Mouse (Mus musculus) gastrocnemius, adult 8-10 months (tissue): Measurements from ENCODE around the gene Ldlrad3. TPM values are rescaled to one million over a fixed set of nuclear protein-coding genes. Genes with fewer than 3 reads are reported as not detected.

Source experiments
- DNase-seq, 2 experiments: peaks; one replicate each; pipeline ENCODE4 v3.0.0; 2022; ENCODE audit warnings: low spot score in 2 of 2
- total RNA-seq, 4 experiments: library from RNA; stranded (reverse); gene quantifications; 2 replicates each; pipeline ENCODE4 v1.2.4; 2022

Ldlrad3 gene
- total RNA-seq, 4 experiments from 2014 or later = 3.4 to 4.9 (median 3.8) TPM

GRCm38 (mm10) chr2:102117402-102117760, 68.8 kb downstream of the Ldlrad3 start:
- no peak for DNase-seq

DNA sequence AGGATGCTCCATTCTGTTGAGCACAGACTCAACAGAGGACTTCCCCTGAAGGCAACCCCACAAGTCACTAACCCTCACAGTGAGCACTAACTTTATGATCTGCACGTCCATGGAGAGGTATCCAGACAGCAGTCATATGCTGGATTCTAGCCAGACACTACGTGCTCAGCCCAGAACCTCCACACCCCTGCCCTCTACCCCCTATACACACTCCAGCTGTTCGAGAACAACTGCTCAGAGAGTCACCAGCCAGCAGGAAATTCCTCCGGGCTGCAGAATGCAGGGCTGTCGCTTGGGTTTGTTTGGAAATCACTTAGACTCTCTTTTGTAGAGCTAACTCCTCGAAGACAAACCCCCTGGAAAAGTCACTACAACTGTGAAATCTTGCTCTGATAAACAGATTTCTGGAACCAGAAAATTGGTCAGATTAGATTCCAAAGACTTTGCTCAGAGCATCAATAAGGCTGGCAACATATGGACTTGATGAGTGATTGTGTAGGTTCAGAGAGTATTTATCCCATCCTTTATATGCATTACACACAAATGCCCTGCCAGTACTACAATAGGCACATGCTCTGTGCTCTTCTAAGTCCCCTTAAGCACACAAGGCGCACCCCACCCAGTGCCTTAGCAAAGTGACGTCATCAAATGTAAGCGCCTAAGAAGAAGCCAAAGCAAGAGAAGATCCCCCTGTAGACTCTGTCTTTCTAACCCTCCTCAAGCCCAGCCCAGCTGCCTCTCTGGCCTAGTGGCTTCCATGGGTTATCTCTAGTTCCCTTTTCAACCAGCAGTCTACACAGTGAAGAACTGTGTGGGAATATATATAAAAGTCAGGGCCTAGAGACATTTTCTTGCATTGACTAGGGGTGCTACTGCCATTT, 69.4 kb downstream of the Ldlrad3 start:
- DNase-seq = no peak

GRCm38 (mm10) chr2:102113801-102114200, 72.4 kb downstream of the Ldlrad3 start:
- no peak for DNase-seq

GRCm38 (mm10) chr2:102113323-102113722, 72.9 kb downstream of the Ldlrad3 start:
- DNase-seq = no peak

DNA sequence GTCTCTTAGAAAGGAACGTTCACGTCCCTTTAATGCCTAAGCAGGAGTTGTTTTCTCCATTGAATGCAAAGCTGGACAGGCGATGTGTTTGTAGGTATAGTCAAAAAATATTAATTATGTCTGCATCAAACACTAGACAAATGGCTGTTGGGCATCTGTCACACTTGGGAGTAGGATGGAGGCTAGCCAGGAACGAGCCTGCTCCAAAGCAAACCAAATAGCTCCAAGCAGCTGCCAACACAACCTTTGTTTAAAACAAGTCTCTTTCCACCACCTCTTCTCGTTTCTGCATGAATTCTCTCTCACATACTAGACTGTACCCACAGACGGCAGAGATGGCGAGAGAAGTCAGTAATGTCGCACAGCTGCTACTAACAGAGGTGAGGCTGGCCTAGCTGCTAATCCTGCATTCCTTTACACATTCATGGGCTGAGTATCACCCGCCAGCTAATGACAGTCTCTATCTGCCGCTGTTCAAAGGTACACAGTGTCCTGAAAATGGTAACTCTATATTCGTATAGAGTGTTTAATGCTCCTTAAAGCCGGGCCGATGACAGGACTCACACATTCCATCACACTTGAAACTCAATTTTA, 74.2 kb downstream of the Ldlrad3 start:
- DNase-seq = no peak

DNA sequence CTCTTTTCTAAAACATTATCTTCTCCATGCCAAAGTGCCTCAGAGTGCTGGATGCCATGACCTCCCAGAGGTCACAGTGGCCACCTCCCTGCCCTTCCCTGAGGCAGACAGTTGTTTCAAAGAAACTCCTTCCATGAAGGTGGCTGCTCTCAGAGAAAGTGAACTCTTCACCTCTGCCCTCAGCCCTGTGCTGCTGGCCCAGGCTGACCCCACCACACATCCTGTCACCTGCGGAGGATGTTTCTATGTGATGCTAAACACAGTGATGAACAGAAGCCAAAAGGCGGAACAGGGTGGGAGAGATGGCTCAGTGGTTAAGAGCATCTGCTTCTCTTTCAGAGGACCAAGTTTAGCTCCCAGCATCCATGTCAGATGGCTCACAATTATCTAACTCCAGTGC, 75.9 kb downstream of the Ldlrad3 start:
- no peak for DNase-seq

GRCm38 (mm10) chr2:102107280-102107679, 78.9 kb downstream of the Ldlrad3 start:
- DNase-seq = no peak

DNA sequence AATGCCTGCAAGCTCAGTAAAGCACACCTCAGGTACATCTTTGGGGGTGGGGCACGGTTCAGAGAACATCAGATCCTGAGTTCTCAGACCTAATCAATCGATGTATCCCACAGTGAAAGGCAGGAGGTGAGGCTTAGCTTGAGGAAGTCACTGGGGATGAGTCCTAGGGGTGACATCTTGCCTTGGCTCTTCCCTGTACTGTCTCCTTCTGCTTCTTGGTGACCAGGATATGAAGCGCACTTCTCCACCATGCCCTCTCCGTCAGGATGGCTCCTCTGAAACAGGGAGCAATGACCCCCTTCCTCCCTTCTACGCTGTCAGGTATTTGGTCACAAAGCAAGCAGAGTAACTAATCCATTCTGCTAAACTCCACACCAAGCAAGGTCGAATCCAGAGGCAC, 79.5 kb downstream of the Ldlrad3 start:
- no peak for DNase-seq

- DNase-seq = no peak
These were observed 80.7 kb downstream of the Ldlrad3 start for GRCm38 (mm10) chr2:102105454-102105853.

DNA sequence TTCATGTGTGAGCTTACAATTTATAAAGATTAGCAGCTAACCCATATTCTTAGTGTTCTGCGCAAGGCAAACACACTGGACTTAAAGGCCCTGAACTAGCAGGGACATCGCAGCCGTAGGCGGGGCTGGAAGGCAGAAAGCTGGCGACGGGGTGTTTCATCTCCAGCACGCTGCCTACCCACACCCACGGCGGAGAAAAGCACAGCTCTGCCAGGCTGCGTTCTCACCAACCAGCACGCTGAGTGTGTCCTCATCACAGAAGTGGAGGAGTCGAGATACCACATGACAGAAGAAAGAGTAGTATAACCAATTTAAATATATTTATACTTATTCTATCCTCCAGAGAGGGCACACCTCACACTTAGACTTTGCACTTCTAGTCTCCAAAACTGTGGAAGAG, 82.2 kb downstream of the Ldlrad3 start:
- DNase-seq = no peak

DNA sequence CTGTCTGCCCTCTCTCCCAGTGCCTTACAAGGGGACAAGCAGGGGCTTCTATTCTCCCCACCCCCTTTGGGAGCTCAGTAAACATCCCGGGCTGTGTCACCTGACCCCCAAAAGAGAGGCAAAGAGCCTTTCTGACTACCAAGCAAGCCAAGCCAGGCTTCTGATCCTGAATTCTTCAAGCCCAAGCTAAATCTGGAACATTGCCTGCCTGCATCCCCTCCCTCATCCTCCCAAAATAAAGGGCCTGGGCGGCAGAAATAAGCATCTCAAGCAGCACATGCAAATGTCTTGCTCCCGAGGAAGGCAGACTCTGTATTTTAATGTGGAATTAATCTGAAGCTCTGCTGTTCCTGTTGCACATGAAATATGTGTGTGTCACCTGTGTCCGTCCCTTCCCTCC, 85.7 kb downstream of the Ldlrad3 start:
- no peak for DNase-seq

DNA sequence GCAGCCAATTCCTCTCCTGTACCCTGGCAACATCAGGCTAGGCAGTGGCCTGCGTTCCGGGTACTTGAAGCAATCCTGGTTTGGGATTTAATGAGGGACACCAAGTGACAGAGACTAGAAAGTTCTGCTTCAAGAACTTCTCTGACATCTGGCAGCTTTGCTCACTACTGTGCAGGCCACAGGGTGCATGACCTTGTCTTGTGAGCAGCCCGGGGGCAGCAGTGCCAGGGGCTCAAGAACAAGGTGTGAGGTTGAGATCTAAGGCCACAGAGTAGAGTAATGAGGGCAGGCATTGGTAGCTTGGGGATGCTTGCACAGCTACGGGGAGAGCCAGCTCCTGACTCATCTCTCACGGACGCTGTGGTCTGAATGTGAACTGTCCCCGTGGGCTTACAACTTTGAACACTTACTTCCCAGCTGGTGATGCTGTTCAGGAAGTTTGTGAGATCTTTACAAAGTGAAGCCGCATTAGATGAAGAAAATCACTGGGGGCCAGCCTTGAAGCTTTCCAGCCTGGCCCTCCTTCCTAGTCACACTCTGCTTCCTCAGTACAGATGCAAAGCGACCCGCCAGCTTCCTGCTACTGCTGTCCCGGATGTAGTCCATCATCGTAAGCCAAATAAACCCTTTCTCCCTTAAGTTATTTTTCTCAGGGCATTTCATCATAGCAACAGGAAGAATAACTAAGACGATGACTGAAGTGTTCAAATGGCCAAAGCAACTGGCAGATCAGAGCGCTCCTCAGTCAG, 86.3 kb downstream of the Ldlrad3 start:
- DNase-seq = no peak

GRCm38 (mm10) chr2:102099261-102099660, 86.9 kb downstream of the Ldlrad3 start:
- no peak for DNase-seq

DNA sequence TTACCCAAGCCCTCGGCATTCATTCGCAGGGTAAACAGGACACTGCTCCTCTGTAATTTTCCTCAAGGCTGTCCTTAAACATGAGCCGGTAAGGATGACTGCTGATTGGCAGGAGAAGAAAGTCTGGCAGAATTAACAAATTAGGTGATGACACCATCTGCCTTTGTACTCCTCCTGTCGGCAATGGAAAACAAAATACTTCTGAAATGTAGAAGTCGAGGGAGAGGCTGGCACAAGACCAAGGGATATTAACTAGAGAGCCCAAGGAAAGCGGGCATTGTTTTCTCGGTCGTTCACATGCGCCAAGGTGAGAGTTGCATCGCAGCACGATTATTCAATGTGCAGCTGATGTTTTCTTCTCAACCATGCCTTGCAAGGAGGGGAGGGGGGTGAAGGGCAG, 91.4 kb downstream of the Ldlrad3 start:
- no peak for DNase-seq

- DNase-seq = no peak
These were observed 91.9 kb downstream of the Ldlrad3 start for GRCm38 (mm10) chr2:102094281-102094680.

DNA sequence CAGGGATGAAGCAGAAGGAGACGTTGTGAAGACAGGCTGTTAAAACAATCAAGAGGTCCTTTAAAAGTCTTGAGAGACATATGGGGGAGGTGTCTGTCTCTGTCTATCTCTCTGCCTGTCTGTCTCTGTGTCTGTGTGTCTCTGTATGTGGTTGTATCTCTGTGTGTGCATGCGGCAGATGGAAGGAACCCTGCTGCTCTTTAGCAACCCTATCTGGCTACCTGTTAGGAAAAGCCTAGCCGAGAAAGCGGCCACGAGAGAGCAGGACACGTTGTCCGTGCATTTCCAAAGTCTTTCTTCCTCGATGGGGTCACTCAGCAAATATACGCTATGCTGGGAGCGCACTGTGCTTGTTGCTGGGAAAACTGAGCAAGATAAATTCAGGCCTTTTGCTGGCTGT, 93.6 kb downstream of the Ldlrad3 start:
- DNase-seq = no peak

DNA sequence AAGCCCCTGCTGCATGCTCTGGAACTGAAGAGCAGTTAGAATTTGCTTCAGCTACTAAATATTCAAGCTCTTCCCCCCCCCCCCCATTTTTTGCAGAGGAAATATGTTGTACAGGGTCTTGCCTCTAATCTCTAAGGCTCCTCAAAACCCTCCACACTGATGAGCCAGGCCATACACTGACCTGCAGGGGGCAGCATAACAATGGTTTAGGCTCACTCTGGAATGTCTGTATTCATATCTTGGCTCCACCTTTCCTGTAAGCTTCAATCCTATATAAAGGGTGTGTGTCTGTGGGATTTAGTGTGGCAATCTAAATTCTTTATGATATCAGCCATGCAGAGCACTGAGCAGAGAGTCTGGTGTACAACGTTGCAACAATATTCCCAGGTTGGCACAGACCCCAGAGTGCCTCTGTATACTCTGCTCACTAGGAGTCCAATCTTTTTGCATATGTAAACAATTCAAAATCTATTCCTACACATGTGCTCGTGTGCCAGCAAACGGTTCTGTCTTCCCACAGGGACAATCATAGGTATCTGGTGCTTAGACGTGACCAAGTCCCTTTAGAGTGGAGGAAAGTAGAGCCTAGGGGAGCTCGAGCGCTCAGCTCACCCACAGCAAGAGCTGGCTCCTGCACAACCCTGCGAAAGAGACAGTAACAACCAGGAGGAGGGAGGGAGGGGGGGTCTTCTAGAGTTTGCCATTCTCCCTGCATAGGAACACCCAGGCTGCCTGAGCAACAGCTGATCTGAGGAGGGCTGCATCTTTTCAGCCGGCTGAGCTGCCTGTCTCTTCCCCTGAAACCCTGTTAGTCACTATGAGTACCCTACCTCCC, 94.5 kb downstream of the Ldlrad3 start:
- peak; percentile 30 to 40 for DNase-seq

DNA sequence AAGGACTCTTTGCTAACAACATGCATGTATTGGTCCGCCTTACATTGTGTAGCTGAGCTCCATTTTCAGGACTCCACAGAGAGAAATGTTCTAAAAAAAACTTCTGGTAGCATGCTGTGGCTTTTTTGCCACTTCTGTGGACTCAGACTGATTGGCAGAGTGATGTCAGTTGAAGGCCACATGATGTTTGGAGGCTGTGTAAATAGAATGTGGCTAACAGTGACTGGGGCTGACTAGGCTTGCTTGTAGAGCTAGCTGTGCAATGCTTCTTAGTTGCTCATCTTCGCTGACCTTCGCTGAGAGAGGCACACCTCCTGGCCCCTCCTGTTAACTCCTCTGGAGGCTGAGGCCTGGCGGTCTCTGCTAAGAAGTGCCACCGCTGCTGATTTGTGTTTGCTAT, 98.4 kb downstream of the Ldlrad3 start:
- DNase-seq = no peak

DNA sequence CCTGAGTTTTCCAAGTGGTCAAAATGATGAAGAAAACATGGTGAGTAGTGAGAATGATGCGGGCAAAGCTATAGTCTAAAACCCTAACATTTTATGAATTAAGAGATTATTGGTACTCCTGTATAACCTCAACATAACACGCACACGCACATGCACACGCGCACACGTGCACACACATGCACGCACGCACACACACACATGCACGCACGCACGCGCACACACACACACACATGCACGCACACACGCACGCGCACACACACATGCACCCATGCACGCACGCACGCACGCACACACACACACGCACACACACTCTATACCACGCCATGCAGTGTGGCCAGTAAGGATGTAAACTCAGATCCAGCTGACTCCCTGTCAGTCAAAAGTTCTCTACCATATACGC, 99.6 kb downstream of the Ldlrad3 start:
- DNase-seq = no peak

DNA sequence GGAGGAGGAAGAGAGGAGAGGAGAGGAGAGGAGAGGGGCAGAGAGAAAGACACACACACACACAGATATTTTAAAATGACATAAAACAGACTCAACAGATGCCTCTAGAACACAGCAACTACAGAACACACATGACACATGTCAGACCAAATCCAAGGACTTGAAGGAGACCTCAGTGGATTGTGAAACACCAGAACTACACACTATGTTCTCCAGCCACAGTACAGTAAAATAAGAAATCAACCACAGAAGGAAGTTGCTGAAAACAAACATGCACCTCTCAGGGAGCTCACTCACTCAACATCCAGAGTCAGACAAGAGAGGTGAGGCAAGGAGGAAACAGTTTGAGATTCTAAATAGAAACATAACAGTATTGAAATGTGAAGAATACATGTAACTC, 103.4 kb downstream of the Ldlrad3 start:
- DNase-seq = no peak

- peak; percentile 19 to 25 for DNase-seq
These were observed 108.6 kb downstream of the Ldlrad3 start for GRCm38 (mm10) chr2:102077554-102077953.
